Mouse (Mus musculus) cortical plate, adult 2 months (tissue): ENCODE measurements around the gene Itpr1.

ENCODE experiments used
- CTCF ChIP-seq: fragments of 200-500 bp; IDR thresholded peaks from 2 replicates; pipeline ENCODE4 v1.5.1; 2011; ENCODE audit warnings: mild to moderate bottlenecking, control low read depth, low read length; ENCODE audit not compliant: insufficient read depth; ENCODE audit errors: extremely low read depth
- POLR2A ChIP-seq: fragments of 200-500 bp; IDR thresholded peaks from 2 replicates; pipeline ENCODE4 v1.6.1; 2011; ENCODE audit warnings: mild to moderate bottlenecking, low read length, control low read depth; ENCODE audit not compliant: insufficient read depth; ENCODE audit errors: extremely low read depth

GRCm38 (mm10) chr6:108338362-108338761, 125.5 kb downstream of the Itpr1 start:
- TF ChIP-seq POLR2A: no peak
- TF ChIP-seq CTCF: no peak
